Mouse (Mus musculus) inflammation-experienced regulatory T-cells, adult 6 months (primary cell): ENCODE results near the gene Olfr592. TPM values are rescaled to one million over a fixed set of nuclear protein-coding genes. Genes with fewer than 3 reads are reported as not detected.
"Not testable (repeated sequence)": the region's sequence is repeated elsewhere in the genome, so short reads cannot be mapped to it uniquely, and the experiment has no call there.

Experiments
- ATAC-seq: one replicate; pipeline ENCODE4 v1.8.0; 2017
- polyA plus RNA-seq, 3 experiments: library from polyadenylated mRNA; unstranded; fragments of 100-300 nt; shearing (Covaris generic); gene quantifications; one replicate each; pipeline ENCODE4 v1.2.1; 2017

Gene Olfr592
- under 1 TPM in 1 of 3 experiments, not detected in 2; 0.06 TPM for polyA plus RNA-seq

- ATAC-seq = not testable (repeated sequence)
Observed at GRCm38 (mm10) chr7:103184503-103184902, at the start of gene Olfr592. Olfr592 (plus strand) TSS chr7:103184803.

DNA sequence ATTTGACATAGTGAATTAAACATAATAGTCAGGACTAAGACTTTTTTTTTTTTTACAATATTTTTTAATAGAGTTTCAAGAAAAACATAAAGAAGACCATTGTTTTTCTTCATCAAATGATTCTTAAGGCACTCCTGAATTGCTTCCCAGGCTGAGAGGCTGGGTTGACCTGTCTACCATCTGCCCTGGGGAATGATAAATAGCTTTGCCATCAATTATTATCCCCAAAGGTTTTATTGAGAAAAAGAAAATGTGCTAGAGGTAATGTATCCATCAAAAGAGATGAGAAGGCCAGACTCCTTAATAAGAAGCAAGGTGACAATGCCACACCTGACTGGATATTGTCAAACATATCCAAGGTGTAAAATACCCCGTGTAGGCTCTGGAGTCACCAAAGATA, 44.0 kb upstream of the Olfr592 start, which contains the start of gene Olfr588-ps1:
Gene Olfr588-ps1 (plus strand): TSS at position 301 of the 400 bp plus-strand sequence.
- no peak for ATAC-seq

DNA sequence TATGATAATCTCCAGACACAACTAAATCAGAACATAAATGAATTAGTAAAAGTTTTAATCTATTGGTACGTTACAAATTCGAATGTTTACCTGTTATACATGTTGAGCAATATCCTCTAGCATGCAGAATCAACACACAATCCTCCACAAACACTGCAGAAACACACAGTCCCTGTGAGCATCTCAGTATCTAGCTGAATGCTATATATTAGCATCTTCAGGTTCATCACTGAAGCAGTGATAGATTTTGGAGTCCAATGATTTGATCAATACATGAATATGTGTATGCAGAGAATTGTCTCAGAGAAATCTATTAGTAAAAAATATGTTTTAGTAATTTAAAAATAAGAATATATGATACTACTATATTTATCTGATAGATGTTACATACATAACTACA, 28.3 kb upstream of the Olfr592 start, which contains the start of gene Olfr589:
Gene Olfr589 (minus strand): TSS at position 101 of the 400 bp plus-strand sequence.
- ATAC-seq = no peak

DNA sequence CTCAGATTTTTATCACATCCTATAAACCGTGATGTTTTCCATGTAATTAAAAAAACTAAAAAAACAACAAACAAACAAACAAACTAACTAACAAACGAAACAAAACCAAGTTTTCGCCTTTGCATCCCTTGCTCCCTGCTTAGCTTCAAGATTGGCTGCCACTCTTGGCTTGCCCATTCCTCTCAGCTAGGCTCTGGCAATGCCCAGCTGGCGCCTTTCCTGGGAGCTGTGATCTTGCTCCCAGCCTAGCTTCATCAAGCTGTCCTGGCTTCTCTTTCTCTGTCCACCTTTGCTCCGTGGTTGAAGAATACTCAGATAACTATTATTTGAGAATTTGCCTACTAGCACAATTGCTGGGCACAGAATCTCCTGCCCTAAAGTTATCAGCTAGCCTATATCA, 14.9 kb upstream of the Olfr592 start:
- no peak for ATAC-seq

DNA sequence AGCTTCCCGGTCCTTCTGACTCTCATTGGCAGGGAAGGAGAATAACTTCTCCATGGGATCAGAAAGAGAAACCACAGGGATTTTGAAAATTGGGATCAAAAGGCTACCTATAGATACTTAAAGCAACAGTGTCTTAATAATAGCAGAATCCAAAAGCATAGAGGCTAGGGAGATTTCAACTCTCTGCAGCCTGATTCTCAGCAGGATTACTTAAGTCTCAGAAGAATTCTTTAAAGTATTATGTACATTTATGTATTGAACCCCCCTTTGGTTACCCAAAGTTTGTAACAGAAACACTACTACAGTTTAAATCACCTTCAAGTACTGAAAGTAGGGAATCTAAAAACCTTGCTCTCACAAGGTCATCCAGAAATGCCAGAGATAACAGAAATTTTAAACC, 6.4 kb upstream of the Olfr592 start, which contains the start of gene Olfr591:
Gene Olfr591 (minus strand): TSS at position 101 of the 400 bp plus-strand sequence.
- no peak for ATAC-seq

DNA sequence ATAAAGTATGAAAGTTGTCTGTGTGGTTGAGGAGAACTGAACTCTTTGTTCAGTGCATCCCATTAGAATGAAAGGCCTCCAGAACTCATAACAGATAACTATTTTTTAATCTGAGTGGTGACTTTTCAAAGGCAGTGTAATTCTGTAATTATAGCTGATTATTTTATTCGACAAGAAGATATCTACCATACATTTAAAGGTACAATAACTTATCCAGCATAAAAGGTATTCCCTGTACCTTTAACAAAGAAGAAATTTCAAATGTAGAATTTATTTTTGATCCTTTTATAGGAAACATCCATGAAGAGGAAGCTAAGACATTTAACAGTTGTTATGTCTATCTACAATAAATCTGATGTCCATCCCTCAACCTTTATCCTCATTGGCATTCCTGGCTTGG, 27.0 kb downstream of the Olfr592 start, which contains the start of gene Olfr593:
Gene Olfr593 (plus strand): TSS at position 301 of the 400 bp plus-strand sequence.
- no peak for ATAC-seq

GRCm38 (mm10) chr7:103212050-103212449, 27.4 kb downstream of the Olfr592 start:
- ATAC-seq = not testable (repeated sequence)

DNA sequence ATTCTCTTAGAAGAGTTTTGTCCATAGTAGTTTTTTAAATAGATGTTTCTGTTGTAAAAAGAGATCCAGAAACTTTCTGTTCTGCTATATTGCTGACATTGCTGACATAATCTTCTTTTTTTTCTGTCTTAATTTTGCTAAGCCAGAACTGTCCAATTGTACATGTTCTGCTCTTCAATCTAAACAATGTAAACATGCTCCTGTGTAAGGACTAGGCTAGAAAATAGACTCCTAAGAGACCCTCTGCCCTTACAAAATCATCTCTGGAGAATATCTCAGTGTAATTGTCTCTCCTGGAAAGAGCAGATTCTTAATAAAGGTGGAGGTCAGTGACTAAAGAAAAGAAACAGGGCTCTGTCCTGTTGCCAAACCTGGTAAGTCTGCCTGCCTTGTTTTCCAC, 32.1 kb downstream of the Olfr592 start, which contains the start of gene Olfr594:
Gene Olfr594 (plus strand): TSS at position 301 of the 400 bp plus-strand sequence.
- ATAC-seq = no peak

Other genes starting within 250 kb of the Olfr592 start
- not detected for gene Olfr573-ps1, start 242.2 kb upstream of the Olfr592 start, polyA plus RNA-seq
- not detected for gene Olfr574, start 236.3 kb upstream of the Olfr592 start, polyA plus RNA-seq
- gene Olfr575, start 226.0 kb upstream of the Olfr592 start, polyA plus RNA-seq = not detected
- not detected for gene Olfr576, start 222.1 kb upstream of the Olfr592 start, polyA plus RNA-seq
- not detected for gene Olfr577, start 208.9 kb upstream of the Olfr592 start, polyA plus RNA-seq
- gene Olfr578, start 195.5 kb upstream of the Olfr592 start, polyA plus RNA-seq = not detected
- gene Olfr582, start 146.8 kb upstream of the Olfr592 start, polyA plus RNA-seq = not detected
- not detected for gene Olfr583, start 133.5 kb upstream of the Olfr592 start, polyA plus RNA-seq
- gene Olfr584, start 102.9 kb upstream of the Olfr592 start, polyA plus RNA-seq = not detected
- gene Olfr585, start 87.1 kb upstream of the Olfr592 start, polyA plus RNA-seq = not detected
- gene Olfr586, start 59.2 kb upstream of the Olfr592 start, polyA plus RNA-seq = not detected
- gene Olfr588-ps1, start 43.9 kb upstream of the Olfr592 start, polyA plus RNA-seq = under 1 TPM in 1 of 3 experiments, not detected in 2; 0.16 TPM
- not detected for gene Olfr589, start 28.4 kb upstream of the Olfr592 start, polyA plus RNA-seq
- gene Olfr591, start 6.5 kb upstream of the Olfr592 start, polyA plus RNA-seq = under 1 TPM in 1 of 3 experiments, not detected in 2; 0.28 TPM
- not detected for gene Olfr593, start 27.1 kb downstream of the Olfr592 start, polyA plus RNA-seq
- gene Olfr594, start 32.2 kb downstream of the Olfr592 start, polyA plus RNA-seq = not detected
- gene Usp17ld, start 67.7 kb downstream of the Olfr592 start, polyA plus RNA-seq = not detected
- gene Olfr596, start 120.8 kb downstream of the Olfr592 start, polyA plus RNA-seq = not detected
- under 1 TPM in 1 of 3 experiments, not detected in 2; 0.18 TPM for gene Olfr597, start 131.5 kb downstream of the Olfr592 start, polyA plus RNA-seq
- gene Olfr598, start 138.8 kb downstream of the Olfr592 start, polyA plus RNA-seq = not detected
- gene Olfr599, start 151.1 kb downstream of the Olfr592 start, polyA plus RNA-seq = not detected
- not detected for gene Olfr600, start 164.9 kb downstream of the Olfr592 start, polyA plus RNA-seq
- gene Olfr601, start 177.9 kb downstream of the Olfr592 start, polyA plus RNA-seq = not detected
- not detected for gene Olfr603, start 201.4 kb downstream of the Olfr592 start, polyA plus RNA-seq
- not detected for gene Usp17lc, start 230.3 kb downstream of the Olfr592 start, polyA plus RNA-seq